Mouse (Mus musculus): ENCODE data around the gene Srarp. TPM values are rescaled to one million over a fixed set of nuclear protein-coding genes. Genes with fewer than 3 reads are reported as not detected.

Gene Srarp
- polyA plus RNA-seq, 1 experiment from 2014 or later = 0.20 TPM

- Histone ChIP-seq H3K9ac (replicated peaks) (no peak overlapping the region), H3K36me3 (no peaks in the 10 kb centered on the region), H3K4me3 (no peak overlapping the region), H3K4me1 (peaks cover 5% of the 10 kb centered on the region), H3K4me2 (replicated peaks) (no peak overlapping the region), H3K27me3 (no peaks in the 10 kb centered on the region), H3K27ac (replicated peaks) (no peak overlapping the region), H3K9me3 (no peaks in the 10 kb centered on the region)
- WGBS = 85% methylated on average over 12 of the region's 12 CpGs
- ATAC-seq (ENCODE audit: low FRiP score, low read depth) = no peak
Measured at GRCm38 (mm10) chr4:141439083-141439803, 3.3 kb upstream of the Srarp start.

- Histone ChIP-seq H3K9ac (replicated peaks) (no peak overlapping the region), H3K27me3 (peaks cover 7% of the 10 kb centered on the region; the same call in 1 of the 2 replicates), H3K27ac (replicated peaks) (no peak overlapping the region), H3K4me3 (no peak overlapping the region), H3K4me2 (replicated peaks) (no peak overlapping the region), H3K36me3 (no peaks in the 10 kb centered on the region), H3K4me1 (no peaks in the 10 kb centered on the region), H3K9me3 (no peaks in the 10 kb centered on the region)
- no peak for ATAC-seq (ENCODE audit: low FRiP score, low read depth)
- WGBS = 85% methylated on average over 18 of the region's 18 CpGs
Measured at GRCm38 (mm10) chr4:141433191-141433590, 2.7 kb downstream of the Srarp start.

DNA sequence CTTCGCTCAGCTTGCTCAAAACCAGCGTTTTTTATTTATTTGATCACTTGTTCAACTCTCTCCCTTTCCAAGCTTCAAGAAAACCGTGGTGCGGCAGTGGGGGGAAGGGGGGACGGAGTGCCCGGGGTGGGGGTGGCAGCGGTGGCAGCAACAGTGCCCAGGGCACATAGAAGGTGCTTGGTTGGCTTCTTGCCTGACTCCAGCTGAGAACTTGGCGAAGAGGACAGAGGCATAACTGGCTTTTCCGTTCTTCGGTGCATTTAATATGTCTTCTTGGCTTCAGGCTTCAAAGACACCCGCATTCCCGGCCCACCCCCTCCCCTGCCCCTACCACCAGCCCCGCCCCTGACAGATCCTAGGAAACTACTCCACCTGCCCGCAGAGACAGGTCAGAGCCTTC lies 3.2 kb downstream of the Srarp start:
- H3K9ac ChIP-seq (replicated peaks) = no peak overlapping the region
- no peak overlapping the region for H3K4me3 ChIP-seq
- H3K9me3 ChIP-seq = no peaks in the 10 kb centered on the region
- no peaks in the 10 kb centered on the region for H3K4me1 ChIP-seq
- WGBS = 78% methylated on average over 14 of the region's 14 CpGs
- no peaks in the 10 kb centered on the region for H3K36me3 ChIP-seq
- H3K4me2 ChIP-seq (replicated peaks) = no peak overlapping the region
- peaks cover 12% of the 10 kb centered on the region; the same call in 1 of the 2 replicates for H3K27me3 ChIP-seq
- ATAC-seq (ENCODE audit: low FRiP score, low read depth) = no peak
- no peak overlapping the region for H3K27ac ChIP-seq (replicated peaks)

- Histone ChIP-seq H3K4me2 (replicated peaks) (no peak overlapping the region), H3K27me3 (peaks cover 23% of the 10 kb centered on the region), H3K27ac (replicated peaks) (no peak overlapping the region), H3K4me3 (no peak overlapping the region), H3K9ac (replicated peaks) (no peak overlapping the region), H3K9me3 (no peaks in the 10 kb centered on the region), H3K4me1 (peaks cover 2% of the 10 kb centered on the region), H3K36me3 (no peaks in the 10 kb centered on the region)
- ATAC-seq (ENCODE audit: low FRiP score, low read depth) = no peak
- WGBS = 47% methylated on average over 9 of the region's 9 CpGs
Measured at GRCm38 (mm10) chr4:141430997-141431396, 4.9 kb downstream of the Srarp start.

GRCm38 (mm10) chr4:141429847-141430246 lies 6.1 kb downstream of the Srarp start:
- Histone ChIP-seq H3K4me2 (replicated peaks) (no peak overlapping the region), H3K36me3 (no peaks in the 10 kb centered on the region), H3K4me3 (no peak overlapping the region), H3K4me1 (peaks cover 8% of the 10 kb centered on the region), H3K27me3 (peaks cover 34% of the 10 kb centered on the region), H3K9ac (replicated peaks) (no peak overlapping the region), H3K9me3 (no peaks in the 10 kb centered on the region), H3K27ac (replicated peaks) (no peak overlapping the region)
- WGBS = 53% methylated on average over 9 of the region's 9 CpGs
- ATAC-seq (ENCODE audit: low FRiP score, low read depth) = no peak

DNA sequence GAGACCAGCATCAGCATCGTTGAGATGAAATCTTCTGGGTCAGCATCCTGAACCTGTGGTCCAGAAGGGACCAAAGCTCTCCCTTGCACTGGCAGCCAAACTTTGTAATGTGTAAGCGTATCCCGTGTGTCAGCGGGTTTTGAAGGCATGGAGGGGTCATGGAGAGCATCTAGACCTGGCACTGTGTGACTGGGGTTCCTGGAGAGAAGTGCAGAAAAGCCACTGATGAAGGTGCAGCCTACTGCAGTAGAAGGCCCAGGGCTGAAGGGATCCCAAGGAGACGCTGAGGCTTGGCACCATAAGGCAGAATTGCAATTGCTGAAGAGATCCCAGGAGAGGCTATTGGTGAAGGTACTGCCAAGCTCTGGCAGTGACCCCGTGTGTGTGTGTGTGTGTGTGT lies 6.5 kb downstream of the Srarp start:
- Histone ChIP-seq H3K4me1 (peaks cover 8% of the 10 kb centered on the region), H3K27me3 (peaks cover 38% of the 10 kb centered on the region), H3K4me2 (replicated peaks) (no peak overlapping the region), H3K27ac (replicated peaks) (no peak overlapping the region), H3K36me3 (no peaks in the 10 kb centered on the region), H3K9ac (replicated peaks) (no peak overlapping the region), H3K4me3 (no peak overlapping the region), H3K9me3 (no peaks in the 10 kb centered on the region)
- 83% methylated on average over 6 of the region's 6 CpGs for WGBS
- no peak for ATAC-seq (ENCODE audit: low FRiP score, low read depth)

DNA sequence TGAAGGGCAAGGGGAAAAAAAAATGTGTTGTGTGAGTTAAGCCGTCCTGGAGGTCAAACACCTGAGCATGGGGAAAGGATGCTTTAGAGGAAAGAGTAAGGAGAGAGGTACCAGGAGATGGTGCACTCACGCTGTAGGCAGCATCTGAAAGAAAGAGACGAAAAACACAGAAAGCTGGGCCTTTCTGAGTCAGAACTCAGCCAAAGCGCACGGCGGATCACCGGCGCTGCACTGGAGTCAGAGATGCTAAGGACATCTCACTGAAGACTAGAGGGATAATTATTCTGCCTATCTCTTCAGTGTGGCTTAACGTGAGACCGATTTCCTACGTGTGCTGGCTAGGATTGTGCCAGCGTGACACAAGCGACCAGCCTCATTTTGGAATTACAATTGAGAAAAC lies 8.0 kb downstream of the Srarp start:
- Histone ChIP-seq H3K4me3 (no peak overlapping the region), H3K27me3 (peaks cover 48% of the 10 kb centered on the region), H3K9me3 (no peaks in the 10 kb centered on the region), H3K27ac (replicated peaks) (no peak overlapping the region), H3K36me3 (no peaks in the 10 kb centered on the region), H3K4me2 (replicated peaks) (no peak overlapping the region), H3K4me1 (peaks cover 8% of the 10 kb centered on the region), H3K9ac (replicated peaks) (no peak overlapping the region)
- WGBS = 87% methylated on average over 13 of the region's 13 CpGs
- ATAC-seq (ENCODE audit: low FRiP score, low read depth) = no peak

DNA sequence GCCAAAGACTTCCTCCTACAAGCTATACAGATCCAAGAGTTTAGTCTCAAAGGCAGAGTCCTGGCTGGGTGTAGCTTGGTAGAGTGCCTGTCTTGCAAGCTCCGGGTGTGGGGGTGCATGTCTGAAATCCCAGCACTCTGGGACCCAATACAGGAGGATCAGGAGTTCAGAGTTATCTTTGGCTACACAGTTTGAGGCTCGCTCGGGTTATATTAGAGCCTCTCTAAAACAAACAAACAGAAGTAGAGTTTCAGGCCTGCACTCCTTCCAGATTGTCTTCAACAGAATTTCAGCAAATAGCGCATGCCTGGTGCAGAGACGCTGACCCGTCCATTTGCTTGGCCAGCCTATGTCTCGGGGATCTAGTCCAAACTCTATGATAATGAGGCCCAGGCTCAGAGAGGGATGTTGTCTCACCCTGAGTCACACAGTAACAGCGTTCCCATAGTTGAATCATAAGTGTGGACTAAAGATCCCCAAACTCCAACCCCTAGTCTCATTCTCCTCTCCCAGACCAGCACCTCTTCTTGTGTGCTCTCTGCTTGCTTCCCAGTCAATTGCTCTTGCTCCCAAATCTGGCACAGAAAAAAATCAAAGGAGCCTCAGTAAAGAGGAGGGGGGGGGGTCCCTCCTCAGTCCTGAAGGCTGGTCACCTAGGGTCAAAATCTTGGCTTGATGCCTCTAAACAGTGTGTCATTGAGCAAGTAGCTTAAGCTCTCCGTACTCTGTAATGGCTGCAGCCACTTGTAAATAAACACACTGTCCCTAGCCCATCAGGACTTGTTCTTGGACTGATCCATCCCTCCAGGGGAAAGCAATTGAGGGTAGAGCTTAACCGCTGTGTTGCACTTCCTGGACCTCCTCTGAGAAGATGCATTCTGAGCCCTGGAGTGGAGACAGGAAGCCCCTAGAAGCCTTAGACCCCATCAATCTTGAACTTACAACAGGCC lies 8.8 kb downstream of the Srarp start:
- Histone ChIP-seq H3K27me3 (peaks cover 52% of the 10 kb centered on the region), H3K4me3 (no peak overlapping the region), H3K27ac (replicated peaks) (no peak overlapping the region), H3K4me2 (replicated peaks) (no peak overlapping the region), H3K4me1 (peaks cover 8% of the 10 kb centered on the region), H3K36me3 (no peaks in the 10 kb centered on the region), H3K9ac (replicated peaks) (no peak overlapping the region), H3K9me3 (no peaks in the 10 kb centered on the region)
- 83% methylated on average over 10 of the region's 10 CpGs for WGBS
- no peak for ATAC-seq (ENCODE audit: low FRiP score, low read depth)

DNA sequence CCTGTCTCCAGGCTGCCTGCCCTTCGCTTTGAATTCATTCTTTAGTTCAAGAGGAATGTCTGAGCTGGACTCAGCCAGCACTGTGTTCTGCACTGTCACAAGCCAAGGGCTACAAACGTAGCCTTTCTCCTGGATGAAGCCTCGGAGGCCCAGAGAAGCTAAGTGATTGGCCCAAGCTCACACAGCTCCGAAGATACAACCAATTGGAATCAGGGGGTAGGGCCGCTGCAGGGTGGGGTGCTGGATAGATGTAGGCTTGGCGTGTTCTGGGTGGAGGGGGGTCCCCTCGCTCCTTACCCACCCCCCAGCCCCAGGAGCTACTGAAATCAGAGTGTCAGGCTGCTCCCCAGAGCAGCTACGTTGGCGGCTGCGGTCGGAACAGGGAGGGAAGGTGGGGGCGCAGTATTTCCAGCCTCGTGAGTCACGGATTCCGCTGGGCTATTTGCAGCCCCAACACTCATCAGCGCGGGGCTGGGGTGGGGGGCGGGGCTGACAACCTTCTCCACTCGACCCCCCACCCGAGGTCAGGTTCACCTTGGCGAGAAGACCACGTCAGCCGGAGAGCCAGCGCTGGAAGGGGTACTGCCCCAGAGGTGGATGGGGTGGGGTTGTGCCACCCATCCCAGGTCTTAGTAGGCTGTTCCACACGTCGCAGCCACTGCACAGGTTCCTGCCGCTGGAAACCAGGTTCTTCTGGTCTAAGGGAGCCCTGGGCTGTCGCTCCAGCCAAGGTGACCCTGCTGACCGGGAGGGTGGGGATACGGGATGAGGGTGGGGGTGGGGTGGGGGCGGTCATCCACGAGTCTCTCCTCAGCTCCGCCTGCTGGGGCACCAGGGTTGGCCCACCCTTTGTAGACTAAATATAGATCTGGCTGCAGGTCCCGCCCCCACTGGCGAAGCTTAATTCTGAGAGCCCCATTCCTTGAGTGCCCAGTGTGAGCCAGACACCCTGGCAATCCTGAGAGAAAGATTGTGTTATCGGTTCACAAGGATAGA lies 10.1 kb downstream of the Srarp start:
- Histone ChIP-seq H3K36me3 (no peaks in the 10 kb centered on the region), H3K4me2 (replicated peaks) (peak overlapping the region; percentile 60), H3K27ac (replicated peaks) (no peak overlapping the region), H3K4me1 (peaks cover 8% of the 10 kb centered on the region), H3K4me3 (peak overlapping the region; percentile 39), H3K27me3 (peaks cover 56% of the 10 kb centered on the region), H3K9me3 (no peaks in the 10 kb centered on the region), H3K9ac (replicated peaks) (peak overlapping the region; percentile 46)
- ATAC-seq (ENCODE audit: low FRiP score, low read depth) = peak; percentile 84
- WGBS = 6% methylated on average over 35 of the region's 36 CpGs

DNA sequence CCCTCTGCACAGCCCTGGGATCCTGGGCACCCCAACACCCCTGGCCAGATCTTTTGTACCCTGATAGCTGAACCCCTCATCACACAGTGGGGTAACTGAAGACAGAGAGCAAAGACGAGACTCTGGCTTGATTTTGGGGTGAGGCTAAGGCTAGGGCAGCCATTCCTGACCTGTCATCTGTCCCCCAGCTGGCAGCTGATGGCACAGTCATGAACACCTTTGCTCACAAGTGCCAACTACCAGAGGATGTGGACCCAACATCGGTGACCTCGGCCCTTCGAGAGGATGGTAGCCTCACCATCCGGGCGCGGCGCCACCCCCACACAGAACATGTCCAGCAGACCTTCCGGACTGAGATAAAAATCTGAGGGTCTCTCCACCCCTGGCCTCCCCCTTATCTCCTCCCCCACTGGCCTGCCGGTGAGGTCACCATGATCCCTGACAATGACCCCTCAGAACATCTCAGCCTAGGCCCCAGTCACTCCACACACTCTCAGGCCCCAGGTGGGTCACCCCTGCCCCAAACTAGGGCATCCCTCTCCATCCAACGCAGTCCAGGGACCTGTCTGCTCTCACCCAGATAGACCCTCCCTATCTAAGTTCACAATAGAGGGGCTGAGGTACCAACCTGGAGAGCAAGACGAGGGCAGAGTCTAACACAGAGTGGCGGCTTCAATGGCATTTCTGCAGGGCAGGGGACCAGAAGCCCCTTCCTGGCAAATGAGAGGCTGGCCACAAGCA lies 12.0 kb downstream of the Srarp start:
- Histone ChIP-seq H3K9me3 (no peaks in the 10 kb centered on the region), H3K27me3 (peaks cover 51% of the 10 kb centered on the region), H3K4me1 (peaks cover 8% of the 10 kb centered on the region), H3K4me3 (no peak overlapping the region), H3K9ac (replicated peaks) (no peak overlapping the region), H3K27ac (replicated peaks) (no peak overlapping the region), H3K36me3 (no peaks in the 10 kb centered on the region), H3K4me2 (replicated peaks) (no peak overlapping the region)
- ATAC-seq (ENCODE audit: low FRiP score, low read depth) = no peak
- 89% methylated on average over 13 of the region's 13 CpGs for WGBS

DNA sequence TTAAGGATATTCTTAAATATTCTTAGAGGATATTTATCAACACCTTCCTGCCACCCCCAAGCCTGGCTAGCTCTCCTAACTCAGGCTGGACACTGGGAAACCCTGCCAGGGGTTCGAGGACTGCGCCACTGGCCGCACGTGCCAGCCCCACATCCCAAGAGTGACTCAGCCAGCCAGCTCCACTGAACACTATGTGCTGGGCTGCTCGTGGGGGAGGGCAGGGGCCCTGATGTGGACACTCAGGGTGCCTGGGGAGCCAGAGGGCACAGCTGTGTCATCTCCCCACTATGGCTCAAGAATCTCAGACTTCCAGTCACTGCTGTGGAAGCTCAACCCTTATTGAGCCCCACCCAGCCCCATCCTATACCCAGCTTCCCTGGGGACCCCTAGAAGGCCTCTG lies 12.6 kb downstream of the Srarp start:
- WGBS = 83% methylated on average over 5 of the region's 5 CpGs

More for the DNA sequence above, 12.6 kb downstream of the Srarp start:
- Histone ChIP-seq H3K36me3 (no peaks in the 10 kb centered on the region), H3K4me2 (replicated peaks) (no peak overlapping the region), H3K4me1 (peaks cover 8% of the 10 kb centered on the region), H3K9me3 (no peaks in the 10 kb centered on the region), H3K27ac (replicated peaks) (no peak overlapping the region), H3K27me3 (peaks cover 50% of the 10 kb centered on the region), H3K9ac (replicated peaks) (no peak overlapping the region), H3K4me3 (no peak overlapping the region)
- ATAC-seq (ENCODE audit: low FRiP score, low read depth) = no peak
